Mouse (Mus musculus) heart, embryonic 10.5 days (tissue): ENCODE data around the gene Lrp6. TPM values are rescaled to one million over a fixed set of nuclear protein-coding genes. Genes with fewer than 3 reads are reported as not detected.
A peak's percentile ranks its signal among the peaks of the same experiment; 100 is the strongest.

Source experiments
- DNase-seq: peaks from one replicate; pipeline ENCODE4 v3.0.0-alpha.2; 2017; ENCODE audit warnings: low spot score
- H3K27ac ChIP-seq: fragments of 300-500 bp; sonication (generic); 2 replicates; pipeline ENCODE4 v1.5.1; 2016; ENCODE audit warnings: mild to moderate bottlenecking
- H3K27me3 ChIP-seq: fragments of 300-500 bp; sonication (generic); 2 replicates; pipeline ENCODE4 v1.6.1; 2016; ENCODE audit warnings: mild to moderate bottlenecking; ENCODE audit not compliant: poor library complexity, insufficient read depth, severe bottlenecking
- H3K36me3 ChIP-seq: fragments of 300-500 bp; sonication (generic); 2 replicates; pipeline ENCODE4 v1.6.1; 2016; ENCODE audit warnings: mild to moderate bottlenecking, moderate library complexity
- H3K4me1 ChIP-seq: fragments of 300-500 bp; sonication (generic); 2 replicates; pipeline ENCODE4 v1.6.1; 2016; ENCODE audit warnings: mild to moderate bottlenecking
- H3K4me3 ChIP-seq: fragments of 300-500 bp; sonication (generic); 2 replicates; pipeline ENCODE4 v1.5.1; 2016; ENCODE audit warnings: mild to moderate bottlenecking, moderate library complexity
- H3K9me3 ChIP-seq: fragments of 300-500 bp; sonication (generic); 2 replicates; pipeline ENCODE4 v1.6.1; 2016; ENCODE audit warnings: mild to moderate bottlenecking, moderate library complexity
- WGBS: fragments of 180-500 bp; shearing (Covaris S2); methylation state at CpG from one replicate; pipeline ENCODE4 v1.1.7; 2016; 5-methylcytosine and 5-hydroxymethylcytosine counted together
- polyA plus RNA-seq: library from polyadenylated mRNA; unstranded; fragments of >200 nt; fragmentation: Nextera tagmentation; extraction: Ambion mirVana; gene quantifications from 2 replicates; pipeline ENCODE4 v1.2.1, GENCODE M21; 2016

Lrp6 gene
- polyA plus RNA-seq, 1 experiment from 2014 or later: 24.4 TPM

DNA sequence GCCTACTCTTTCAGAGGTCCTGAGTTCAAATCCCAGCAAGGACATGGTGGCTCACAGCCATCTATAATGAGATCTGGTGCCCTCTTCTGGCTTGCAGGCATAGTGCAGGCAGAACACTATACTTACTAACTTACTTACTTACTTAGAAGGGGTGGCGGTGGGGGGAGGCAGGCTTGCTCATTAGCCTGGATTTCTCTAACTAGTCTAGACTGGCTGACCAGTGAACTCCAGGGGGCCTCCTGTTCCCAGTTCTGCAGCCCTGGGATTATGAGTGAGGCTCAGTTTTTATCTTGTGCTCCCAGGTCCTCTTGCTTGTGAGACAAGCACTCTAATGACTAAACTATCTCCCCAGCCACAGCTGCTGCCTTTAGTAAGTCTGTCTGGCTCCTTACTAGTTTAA lies 112.7 kb downstream of the Lrp6 start:
- H3K4me1 ChIP-seq: peaks cover 6% of the 10 kb centered on the region; the same call in 1 of the 2 replicates
- no peak for DNase-seq
- no peak overlapping the region for H3K4me3 ChIP-seq
- no peaks in the 10 kb centered on the region for H3K27me3 ChIP-seq
- peaks cover 92% of the 10 kb centered on the region for H3K36me3 ChIP-seq
- H3K27ac ChIP-seq: no peak overlapping the region
- WGBS: 100% methylated on average over 1 of the region's 1 CpGs
- H3K9me3 ChIP-seq: no peaks in the 10 kb centered on the region

DNA sequence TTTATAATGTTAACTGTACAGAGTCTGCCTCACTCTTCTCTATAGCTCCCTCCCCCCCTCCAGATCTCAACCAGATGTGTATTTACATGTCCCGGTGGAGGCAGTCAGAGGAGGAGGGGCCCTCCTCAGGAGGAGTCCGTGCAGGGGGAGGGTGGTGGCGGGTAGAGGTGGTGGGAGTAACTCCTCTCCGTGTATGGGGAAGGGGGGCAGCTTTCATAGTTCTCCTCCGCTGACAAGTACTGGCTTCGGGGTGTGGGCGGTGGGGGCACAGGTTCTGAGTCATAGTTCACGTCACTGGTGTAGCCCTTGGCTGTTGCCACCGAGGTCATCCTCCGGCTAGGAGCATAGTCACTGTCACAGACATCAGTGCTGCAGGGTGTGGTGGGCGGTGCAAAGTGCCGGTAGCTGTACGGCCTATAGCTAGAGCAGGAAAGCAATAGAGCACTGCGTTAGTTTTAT lies 116.1 kb downstream of the Lrp6 start:
- no peak for DNase-seq
- no peak overlapping the region for H3K27ac ChIP-seq
- no peak overlapping the region for H3K4me3 ChIP-seq
- H3K36me3 ChIP-seq: peaks cover 73% of the 10 kb centered on the region
- H3K4me1 ChIP-seq: peaks cover 6% of the 10 kb centered on the region; the same call in 1 of the 2 replicates
- WGBS: 60% methylated on average over 14 of the region's 14 CpGs
- H3K9me3 ChIP-seq: no peaks in the 10 kb centered on the region
- no peaks in the 10 kb centered on the region for H3K27me3 ChIP-seq

DNA sequence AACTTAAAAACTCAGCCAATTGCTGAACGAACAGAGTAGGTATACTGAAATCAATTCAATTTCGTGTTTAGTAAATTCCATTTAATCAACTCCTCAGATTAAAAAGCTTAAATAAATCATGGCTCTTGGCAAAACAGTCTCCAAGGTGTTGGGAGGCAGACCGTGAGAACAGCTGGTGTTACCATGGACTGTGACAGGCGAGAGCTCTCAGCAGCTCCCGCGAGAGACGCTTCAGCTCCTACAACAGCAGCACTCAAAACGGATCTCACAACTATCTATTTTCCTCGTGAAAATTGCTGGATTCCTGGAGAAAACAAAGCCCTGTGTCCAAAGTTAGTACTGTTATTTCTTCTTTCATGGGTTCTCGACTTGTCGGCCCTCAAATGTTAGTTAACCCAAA lies 116.8 kb downstream of the Lrp6 start:
- Histone ChIP-seq H3K27ac (no peak overlapping the region), H3K4me3 (no peak overlapping the region), H3K36me3 (peaks cover 68% of the 10 kb centered on the region), H3K9me3 (no peaks in the 10 kb centered on the region), H3K27me3 (no peaks in the 10 kb centered on the region), H3K4me1 (peaks cover 6% of the 10 kb centered on the region; the same call in 1 of the 2 replicates)
- WGBS: 70% methylated on average over 11 of the region's 11 CpGs
- DNase-seq: no peak

DNA sequence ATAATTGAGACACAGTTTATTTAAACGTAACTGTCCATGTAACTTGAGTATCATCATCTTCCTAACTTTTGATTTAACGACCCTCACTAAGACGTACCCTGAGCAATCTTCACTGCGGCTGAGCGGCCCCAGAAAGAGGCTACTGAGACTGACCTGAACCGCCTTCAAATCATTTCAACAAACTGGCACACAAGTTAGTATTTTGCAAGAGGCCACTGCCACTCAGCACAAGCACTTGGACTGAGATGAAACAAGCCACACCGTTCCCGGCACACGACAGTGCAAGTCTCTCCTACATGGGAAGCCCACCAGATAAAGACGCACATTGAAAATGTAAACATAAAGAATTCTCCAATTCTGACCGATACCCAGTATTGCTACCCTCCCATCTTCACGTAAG lies 118.3 kb downstream of the Lrp6 start:
- no peak overlapping the region for H3K4me3 ChIP-seq
- no peak for DNase-seq
- H3K4me1 ChIP-seq: peaks cover 11% of the 10 kb centered on the region
- no peak overlapping the region for H3K27ac ChIP-seq
- H3K27me3 ChIP-seq: no peaks in the 10 kb centered on the region
- H3K9me3 ChIP-seq: no peaks in the 10 kb centered on the region
- peaks cover 58% of the 10 kb centered on the region for H3K36me3 ChIP-seq
- WGBS: 89% methylated on average over 12 of the region's 12 CpGs

DNA sequence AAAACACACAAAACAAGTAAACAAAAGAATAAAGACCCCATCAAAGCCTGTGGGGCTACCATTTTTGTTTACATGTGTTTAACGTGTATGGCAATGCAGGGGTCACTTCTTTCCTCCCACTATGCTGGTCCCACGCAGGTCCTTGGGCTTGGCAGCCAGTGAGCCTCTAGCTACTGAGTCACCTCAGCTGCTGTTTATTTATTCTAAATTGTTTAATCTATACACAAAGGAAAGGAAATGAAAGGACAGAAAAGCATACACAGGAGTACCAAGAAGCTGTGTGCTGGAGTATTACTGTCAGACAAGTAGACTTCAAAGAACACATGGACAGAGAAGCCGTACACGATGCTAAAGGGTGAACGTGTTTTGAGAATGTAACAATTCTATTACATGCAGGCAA lies 122.8 kb downstream of the Lrp6 start:
- H3K9me3 ChIP-seq: no peaks in the 10 kb centered on the region
- peaks cover 23% of the 10 kb centered on the region for H3K4me1 ChIP-seq
- peaks cover 20% of the 10 kb centered on the region for H3K36me3 ChIP-seq
- no peaks in the 10 kb centered on the region for H3K27me3 ChIP-seq
- 79% methylated on average over 5 of the region's 5 CpGs for WGBS
- no peak for DNase-seq
- no peak overlapping the region for H3K4me3 ChIP-seq
- no peak overlapping the region for H3K27ac ChIP-seq

DNA sequence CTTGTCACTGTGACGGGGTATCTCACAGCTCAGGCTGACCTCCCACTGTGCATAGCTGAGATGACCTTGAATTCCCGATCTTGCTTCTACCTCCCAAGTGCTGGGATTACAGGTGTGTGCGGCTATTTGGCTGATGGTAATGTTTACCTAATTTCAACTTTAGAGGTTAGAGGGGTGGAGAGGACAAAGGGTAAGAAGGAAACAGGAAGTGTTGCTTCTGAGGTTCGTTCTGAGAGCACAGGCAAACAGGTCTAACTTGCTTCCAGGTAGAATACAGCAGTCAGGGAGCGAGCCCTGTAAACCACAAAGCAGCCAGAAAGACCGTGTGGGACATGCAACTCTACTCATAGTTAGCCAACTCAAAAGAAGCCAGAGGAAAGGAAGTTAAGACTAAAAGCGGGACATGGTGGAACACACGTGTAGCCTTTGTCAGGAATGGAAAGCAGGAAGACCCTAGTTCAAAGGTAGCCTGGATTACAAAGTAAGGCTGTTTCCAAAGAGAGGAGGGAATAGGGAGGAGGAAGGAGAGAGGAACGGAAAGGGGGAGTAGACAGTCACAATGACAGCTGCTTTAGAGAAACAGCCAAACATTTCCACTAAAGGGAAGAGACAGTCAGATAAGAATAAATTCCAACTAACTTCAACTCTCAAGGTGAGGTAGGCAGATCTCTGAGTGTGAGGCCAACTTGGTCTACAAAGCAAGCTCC lies 123.4 kb downstream of the Lrp6 start:
- no peak for DNase-seq
- Histone ChIP-seq H3K9me3 (no peaks in the 10 kb centered on the region), H3K4me1 (peaks cover 23% of the 10 kb centered on the region), H3K4me3 (no peak overlapping the region), H3K36me3 (peaks cover 16% of the 10 kb centered on the region), H3K27ac (no peak overlapping the region), H3K27me3 (no peaks in the 10 kb centered on the region)
- 73% methylated on average over 9 of the region's 9 CpGs for WGBS

DNA sequence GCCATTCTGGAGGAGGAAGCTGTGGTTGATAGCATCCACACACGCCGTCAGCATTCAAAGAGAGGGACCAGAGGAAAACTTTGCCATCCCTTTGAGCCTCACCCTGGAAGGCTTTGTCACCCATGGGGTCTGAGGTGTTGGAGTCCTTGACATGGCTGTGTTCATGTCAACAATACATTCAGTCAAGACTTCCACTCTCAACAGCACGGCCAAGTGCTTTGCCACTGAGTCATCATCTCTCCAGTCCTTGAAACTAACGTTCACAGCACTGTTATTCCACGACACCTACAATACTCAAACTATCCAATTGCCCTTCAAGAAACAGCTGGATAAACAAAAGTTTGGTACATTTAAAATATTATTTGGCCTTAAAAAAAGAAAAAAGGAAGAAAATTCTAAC lies 124.5 kb downstream of the Lrp6 start:
- no peak for DNase-seq
- peaks cover 23% of the 10 kb centered on the region for H3K4me1 ChIP-seq

DNA sequence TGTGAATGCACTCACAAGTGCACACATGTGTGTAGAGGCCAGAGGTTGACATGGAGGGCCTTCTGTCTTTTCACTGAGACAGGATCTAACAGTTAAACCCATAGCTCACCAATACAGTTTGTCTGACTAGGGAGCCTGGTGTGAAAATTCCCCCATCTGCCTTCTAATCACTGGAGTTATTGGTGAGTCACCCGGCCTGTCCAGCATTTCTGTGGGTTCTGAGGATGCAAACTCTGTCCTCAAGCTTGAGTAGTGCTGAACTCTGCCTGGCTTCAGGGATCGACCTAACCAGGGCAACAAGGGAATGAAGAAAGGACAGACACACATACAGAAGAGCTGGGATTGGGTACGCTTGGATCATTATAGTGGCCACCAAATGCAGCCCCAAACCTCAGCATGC lies 125.0 kb downstream of the Lrp6 start:
- 86% methylated on average over 3 of the region's 3 CpGs for WGBS
- H3K4me1 ChIP-seq: peaks cover 23% of the 10 kb centered on the region
- no peak overlapping the region for H3K27ac ChIP-seq
- H3K27me3 ChIP-seq: no peaks in the 10 kb centered on the region
- H3K36me3 ChIP-seq: peaks cover 15% of the 10 kb centered on the region
- no peak overlapping the region for H3K4me3 ChIP-seq
- H3K9me3 ChIP-seq: no peaks in the 10 kb centered on the region
- no peak for DNase-seq

More for the DNA sequence above, 124.5 kb downstream of the Lrp6 start:
- Histone ChIP-seq H3K4me3 (no peak overlapping the region), H3K36me3 (peaks cover 15% of the 10 kb centered on the region), H3K9me3 (no peaks in the 10 kb centered on the region), H3K27ac (no peak overlapping the region), H3K27me3 (no peaks in the 10 kb centered on the region)
- 65% methylated on average over 5 of the region's 5 CpGs for WGBS

DNA sequence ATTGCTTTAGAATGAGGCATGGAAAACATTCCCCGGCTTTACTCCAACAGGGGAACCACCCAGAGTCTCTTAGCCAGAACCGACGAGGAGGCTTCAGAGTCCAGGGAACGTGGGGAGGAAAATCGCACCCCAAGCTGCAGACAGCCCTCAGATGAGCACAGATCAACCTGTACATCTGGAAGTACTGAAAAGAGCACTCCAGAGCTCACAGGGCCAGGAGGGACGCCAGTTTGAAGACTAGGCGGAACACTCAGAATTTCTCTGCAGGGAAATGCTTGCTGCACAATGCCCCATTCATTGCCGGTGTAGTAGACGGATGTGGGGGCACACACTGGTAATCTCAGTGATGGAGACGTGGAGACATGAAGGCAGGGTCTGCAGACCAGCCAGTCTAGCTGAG lies 126.7 kb downstream of the Lrp6 start:
- Histone ChIP-seq H3K27me3 (no peaks in the 10 kb centered on the region), H3K4me1 (peaks cover 23% of the 10 kb centered on the region), H3K27ac (0 out of 2 replicates have a peak overlapping the region, but pooled peaks have one; percentile 62), H3K9me3 (no peaks in the 10 kb centered on the region), H3K4me3 (peak overlapping the region; percentile 43), H3K36me3 (peaks cover 5% of the 10 kb centered on the region)
- WGBS: 36% methylated on average over 10 of the region's 10 CpGs
- DNase-seq: no peak

DNA sequence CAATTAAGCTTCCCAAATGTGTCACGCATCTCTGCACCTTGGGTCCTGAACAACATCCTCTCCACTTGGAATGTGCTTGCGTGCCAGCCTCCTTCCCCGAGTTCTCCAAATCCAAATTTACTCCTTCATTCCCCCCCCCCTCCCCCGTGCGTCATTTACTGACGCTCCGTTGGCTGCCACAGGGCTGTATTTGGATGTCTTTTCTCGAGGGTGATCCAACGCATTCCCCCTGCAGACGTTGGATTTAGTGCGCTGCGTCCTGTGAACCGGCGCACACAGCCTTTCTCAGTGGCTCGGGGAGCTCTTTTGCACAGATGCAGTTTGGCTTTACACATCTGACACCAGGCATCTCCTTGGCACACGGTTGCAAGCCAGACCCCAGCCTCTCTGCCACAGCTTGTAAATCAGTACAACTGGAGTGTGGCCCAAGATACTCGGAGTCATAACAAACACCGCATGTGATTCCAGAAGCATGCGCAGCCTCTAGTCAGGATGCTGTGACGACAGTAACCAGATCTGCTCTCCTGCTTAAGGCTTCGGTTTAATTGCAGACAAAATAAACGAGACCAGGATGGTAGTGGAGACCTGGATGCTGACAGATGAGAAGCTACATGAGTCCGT lies 127.3 kb downstream of the Lrp6 start:
- Histone ChIP-seq H3K9me3 (no peaks in the 10 kb centered on the region), H3K27ac (peak overlapping the region; percentile 62), H3K4me1 (peaks cover 23% of the 10 kb centered on the region), H3K4me3 (peak overlapping the region; percentile 43), H3K36me3 (0 out of 2 replicates have a peak, but pooled peaks cover under 1% of the 10 kb centered on the region), H3K27me3 (no peaks in the 10 kb centered on the region)
- 36% methylated on average over 23 of the region's 23 CpGs for WGBS
- DNase-seq: no peak

DNA sequence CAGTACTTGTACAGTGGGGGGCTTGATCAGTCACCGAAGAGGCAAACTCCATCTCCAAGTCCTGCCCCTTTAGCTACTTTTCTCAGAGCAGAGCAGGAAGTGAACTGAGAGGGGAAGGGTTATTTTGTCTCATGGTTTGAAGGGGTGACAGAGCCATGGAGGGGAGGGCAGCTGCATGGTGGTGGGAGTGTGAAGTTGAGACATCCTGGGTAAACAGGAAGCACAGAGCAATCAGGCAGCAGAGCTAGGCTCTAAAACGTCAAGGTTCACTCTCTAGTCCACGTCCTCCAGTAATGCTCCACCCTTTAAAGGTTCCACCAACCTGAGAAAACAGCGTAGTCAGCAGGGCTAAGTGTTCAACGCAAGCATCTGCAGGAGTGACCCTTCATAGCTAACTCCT lies 129.8 kb downstream of the Lrp6 start:
- H3K36me3 ChIP-seq: no peaks in the 10 kb centered on the region
- no peaks in the 10 kb centered on the region for H3K9me3 ChIP-seq
- peaks cover 17% of the 10 kb centered on the region for H3K4me1 ChIP-seq
- 61% methylated on average over 5 of the region's 5 CpGs for WGBS
- no peak for DNase-seq
- H3K27me3 ChIP-seq: no peaks in the 10 kb centered on the region
- no peak overlapping the region for H3K27ac ChIP-seq
- no peak overlapping the region for H3K4me3 ChIP-seq

DNA sequence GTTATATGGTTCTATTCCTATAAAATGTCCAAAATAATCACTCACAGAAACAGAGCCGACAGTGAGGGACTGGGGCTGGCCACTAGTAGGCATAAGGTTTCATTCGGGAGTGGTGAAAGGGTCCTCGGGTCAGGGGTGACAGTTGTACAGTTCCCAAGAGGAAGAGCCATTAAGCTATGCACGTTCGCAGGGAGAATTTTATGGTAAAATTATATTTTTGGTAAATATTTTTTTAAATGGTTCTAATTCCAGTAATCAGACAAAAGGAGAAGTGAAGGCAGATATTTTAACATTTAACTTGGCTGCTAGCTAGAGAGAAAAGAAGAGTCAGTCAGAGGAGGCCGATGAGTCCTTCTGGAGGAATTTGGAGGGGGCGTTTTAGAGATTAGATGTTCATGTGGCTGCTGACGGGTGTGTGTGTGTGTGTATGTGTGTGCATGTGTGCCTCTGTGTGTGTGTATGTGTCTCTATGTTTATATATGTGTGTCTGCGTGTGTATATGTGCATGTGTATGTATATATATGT lies 131.8 kb downstream of the Lrp6 start:
- Histone ChIP-seq H3K27me3 (no peaks in the 10 kb centered on the region), H3K36me3 (no peaks in the 10 kb centered on the region), H3K9me3 (no peaks in the 10 kb centered on the region), H3K4me3 (no peak overlapping the region), H3K27ac (no peak overlapping the region), H3K4me1 (peaks cover 10% of the 10 kb centered on the region)
- no peak for DNase-seq
- WGBS: 64% methylated on average over 9 of the region's 9 CpGs

DNA sequence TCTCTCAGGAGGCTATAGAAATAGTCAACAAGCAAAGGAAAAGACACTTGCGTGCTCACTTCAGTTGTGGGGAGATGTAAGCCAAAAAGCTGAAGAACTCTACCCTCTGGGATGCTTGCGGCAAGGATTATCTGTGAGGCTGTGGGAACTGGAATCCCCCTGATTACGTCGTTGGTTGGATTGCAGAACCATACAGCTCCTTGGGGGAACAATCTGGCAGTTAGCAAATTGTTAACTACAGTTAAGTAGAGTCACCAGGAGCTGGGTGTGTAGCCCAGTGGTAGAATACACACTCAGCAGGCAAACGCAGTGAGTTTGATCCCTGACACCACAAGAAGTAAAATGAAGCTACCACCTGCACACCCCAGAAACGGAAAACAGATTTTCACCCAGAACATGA lies 132.7 kb downstream of the Lrp6 start:
- no peaks in the 10 kb centered on the region for H3K36me3 ChIP-seq

More for the DNA sequence above, 132.7 kb downstream of the Lrp6 start:
- Histone ChIP-seq H3K9me3 (no peaks in the 10 kb centered on the region), H3K27me3 (no peaks in the 10 kb centered on the region), H3K4me3 (no peak overlapping the region), H3K4me1 (0 out of 2 replicates have a peak, but pooled peaks cover 2% of the 10 kb centered on the region), H3K27ac (no peak overlapping the region)
- WGBS: 76% methylated on average over 6 of the region's 6 CpGs
- DNase-seq: no peak
